Mouse (Mus musculus): ENCODE data around the gene Tmem30a. TPM values are rescaled to one million over a fixed set of nuclear protein-coding genes. Genes with fewer than 3 reads are reported as not detected.

The Tmem30a gene
- total RNA-seq, 2 experiments from 2014 or later = 103 to 134 TPM

- no peak for DNase-seq (ENCODE audit: low spot score in 2 of 2)
Measured at GRCm38 (mm10) chr9:79796461-79797135, 3.3 kb upstream of the Tmem30a start.

GRCm38 (mm10) chr9:79795076-79795475 lies 1.8 kb upstream of the Tmem30a start:
- DNase-seq (ENCODE audit: low spot score in 2 of 2) = no peak

GRCm38 (mm10) chr9:79785794-79786085 lies 7.6 kb downstream of the Tmem30a start:
- DNase-seq (ENCODE audit: low spot score in 2 of 2) = no peak

- no peak for DNase-seq (ENCODE audit: low spot score in 2 of 2)
Measured at GRCm38 (mm10) chr9:79784934-79785793, 8.1 kb downstream of the Tmem30a start.

- DNase-seq (ENCODE audit: low spot score in 2 of 2) = no peak
Measured at GRCm38 (mm10) chr9:79784439-79784838, 8.9 kb downstream of the Tmem30a start.

GRCm38 (mm10) chr9:79779354-79779753 lies 14.0 kb downstream of the Tmem30a start:
- no peak for DNase-seq (ENCODE audit: low spot score in 2 of 2)

GRCm38 (mm10) chr9:79766991-79767545 lies 26.2 kb downstream of the Tmem30a start:
- no peak for DNase-seq (ENCODE audit: low spot score in 2 of 2)

GRCm38 (mm10) chr9:79765329-79765728 lies 28.0 kb downstream of the Tmem30a start:
- DNase-seq (ENCODE audit: low spot score in 2 of 2) = no peak

- DNase-seq (ENCODE audit: low spot score in 2 of 2) = no peak
Measured at GRCm38 (mm10) chr9:79762519-79762918, 30.8 kb downstream of the Tmem30a start.

GRCm38 (mm10) chr9:79760076-79760475 lies 33.2 kb downstream of the Tmem30a start:
- no peak for DNase-seq (ENCODE audit: low spot score in 2 of 2)

GRCm38 (mm10) chr9:79759385-79760005 lies 33.8 kb downstream of the Tmem30a start, which contains the start of gene Cox7a2:
TSS of gene Cox7a2 (minus strand) at chr9:79759878.
- DNase-seq (ENCODE audit: low spot score in 2 of 2) = peak; percentile 87 to 92

- DNase-seq (ENCODE audit: low spot score in 2 of 2) = no peak
Measured at GRCm38 (mm10) chr9:79755311-79755710, 38.0 kb downstream of the Tmem30a start.

- no peak for DNase-seq (ENCODE audit: low spot score in 2 of 2)
Measured at GRCm38 (mm10) chr9:79751846-79752245, 41.5 kb downstream of the Tmem30a start.

- DNase-seq (ENCODE audit: low spot score in 2 of 2) = no peak
Measured at GRCm38 (mm10) chr9:79750709-79751108, 42.6 kb downstream of the Tmem30a start.

GRCm38 (mm10) chr9:79745036-79745435 lies 48.3 kb downstream of the Tmem30a start:
- no peak for DNase-seq (ENCODE audit: low spot score in 2 of 2)

GRCm38 (mm10) chr9:79735608-79736007 lies 57.7 kb downstream of the Tmem30a start:
- DNase-seq (ENCODE audit: low spot score in 2 of 2) = no peak

- DNase-seq (ENCODE audit: low spot score in 2 of 2) = no peak
Measured at GRCm38 (mm10) chr9:79730301-79730700, 63.0 kb downstream of the Tmem30a start.

- DNase-seq (ENCODE audit: low spot score in 2 of 2) = no peak
Measured at GRCm38 (mm10) chr9:79723090-79723489, 70.2 kb downstream of the Tmem30a start.

GRCm38 (mm10) chr9:79721056-79721455 lies 72.3 kb downstream of the Tmem30a start:
- peak; percentile 35 to 43 for DNase-seq (ENCODE audit: low spot score in 2 of 2)

- no peak for DNase-seq (ENCODE audit: low spot score in 2 of 2)
Measured at GRCm38 (mm10) chr9:79720143-79720542, 73.2 kb downstream of the Tmem30a start.

GRCm38 (mm10) chr9:79719451-79719850 lies 73.9 kb downstream of the Tmem30a start:
- peak in 1 of 2 experiments; percentile 22 for DNase-seq (ENCODE audit: low spot score in 2 of 2)

All from adrenal gland, adult 18-20 months (tissue).